Mouse (Mus musculus) cortical plate, adult 2 months (tissue): ENCODE data around the gene Btbd19.

Experiments
- CTCF ChIP-seq: fragments of 200-500 bp; IDR thresholded peaks from 2 replicates; pipeline ENCODE4 v1.5.1; 2011; ENCODE audit warnings: mild to moderate bottlenecking, control low read depth, low read length; ENCODE audit not compliant: insufficient read depth; ENCODE audit errors: extremely low read depth
- POLR2A ChIP-seq: fragments of 200-500 bp; IDR thresholded peaks from 2 replicates; pipeline ENCODE4 v1.6.1; 2011; ENCODE audit warnings: mild to moderate bottlenecking, low read length, control low read depth; ENCODE audit not compliant: insufficient read depth; ENCODE audit errors: extremely low read depth

GRCm38 (mm10) chr4:117169936-117170335 is 44.4 kb upstream of the Btbd19 start:
- TF ChIP-seq POLR2A = no peak
- TF ChIP-seq CTCF = no peak
